Mouse (Mus musculus) hematopoietic stem cell, adult 5-6 weeks (primary cell): ENCODE measurements at regions not wholly inside any gene's neighbourhood (a gene's known extent, or its start where the extent isn't known, plus 50 kb on each side); places are given as distances from the start of the nearest gene placed in this dataset.

ENCODE experiments used
- ATAC-seq, 2 experiments: fragments of 125-278 bp in 1 of 2; replicated peaks in 1 of 2; 2 replicates each; pipeline ENCODE4 v1.8.0; 2016 to 2017; ENCODE audit warnings: inconsistent platforms in 2 of 2, mild to moderate bottlenecking in 2 of 2, moderate number of reproducible peaks in 2 of 2, low read depth in 1 of 2, moderate TSS enrichment in 1 of 2; ENCODE audit not compliant: low FRiP score in 2 of 2, poor library complexity in 2 of 2, severe bottlenecking in 2 of 2, insufficient read depth in 1 of 2, low TSS enrichment in 1 of 2

DNA sequence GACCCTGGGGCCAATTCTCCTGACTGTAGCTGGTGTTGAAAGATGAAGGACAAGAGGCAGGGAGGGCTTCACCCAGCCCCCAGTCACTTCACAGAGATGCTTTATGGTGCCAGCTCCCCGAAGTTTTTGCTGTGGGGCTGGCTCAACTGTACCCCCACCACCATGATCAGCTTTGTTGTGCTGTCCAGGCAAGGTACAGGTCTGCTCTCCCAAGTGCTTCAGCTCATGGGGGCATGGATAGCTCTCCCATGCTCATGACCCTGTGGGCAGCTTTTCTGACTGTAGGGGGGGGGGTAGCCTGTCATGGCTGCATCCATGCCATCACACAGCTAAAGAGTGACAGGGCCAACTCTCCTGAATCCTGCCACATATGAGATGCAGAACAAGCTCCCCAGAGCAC, 1072.9 kb upstream of the Cited2 start:
- no peak for ATAC-seq

GRCm38 (mm10) chr10:16652450-16652849, 1070.6 kb upstream of the Cited2 start:
- ATAC-seq = peak; percentile 95 to 98

DNA sequence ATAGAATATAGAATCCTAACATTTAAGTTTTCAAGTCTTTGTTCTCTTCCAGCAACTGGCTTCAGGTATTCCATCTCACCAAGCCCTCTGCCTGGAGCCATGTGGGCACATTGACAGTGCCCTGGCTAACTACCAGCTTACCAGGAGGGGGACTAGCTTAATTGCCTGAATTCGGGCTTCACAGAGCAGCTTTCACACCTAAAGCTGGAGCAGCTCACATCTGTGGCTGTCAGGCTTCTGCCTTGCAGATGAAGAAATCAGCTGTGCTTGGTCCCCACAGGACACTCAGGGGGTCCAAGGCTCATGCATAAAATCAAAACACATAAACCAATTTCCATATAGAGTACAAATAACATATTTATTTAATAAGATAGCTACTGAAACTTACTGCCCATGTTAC, 1058.5 kb upstream of the Cited2 start:
- ATAC-seq = no peak

DNA sequence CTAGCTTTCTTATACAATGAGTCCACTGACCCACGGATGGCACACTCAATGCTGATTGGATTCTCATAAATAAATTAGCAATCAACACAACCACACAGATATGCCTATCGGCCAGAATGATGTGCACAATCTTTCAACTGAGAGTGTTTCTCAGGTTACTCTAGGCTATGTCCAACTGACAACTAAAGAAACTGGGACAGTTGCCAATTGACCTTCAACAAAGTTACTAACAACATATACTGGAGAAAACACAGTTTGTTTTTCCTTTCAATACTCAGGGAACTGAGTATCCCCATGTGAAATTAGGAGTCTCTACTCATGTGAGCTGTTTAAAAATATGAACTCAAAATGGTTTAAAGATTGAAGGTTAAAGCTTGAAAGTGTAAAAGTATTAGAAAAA, 1052.7 kb upstream of the Cited2 start:
- ATAC-seq = no peak

GRCm38 (mm10) chr10:16681001-16681400, 1042.0 kb upstream of the Cited2 start:
- no peak for ATAC-seq

DNA sequence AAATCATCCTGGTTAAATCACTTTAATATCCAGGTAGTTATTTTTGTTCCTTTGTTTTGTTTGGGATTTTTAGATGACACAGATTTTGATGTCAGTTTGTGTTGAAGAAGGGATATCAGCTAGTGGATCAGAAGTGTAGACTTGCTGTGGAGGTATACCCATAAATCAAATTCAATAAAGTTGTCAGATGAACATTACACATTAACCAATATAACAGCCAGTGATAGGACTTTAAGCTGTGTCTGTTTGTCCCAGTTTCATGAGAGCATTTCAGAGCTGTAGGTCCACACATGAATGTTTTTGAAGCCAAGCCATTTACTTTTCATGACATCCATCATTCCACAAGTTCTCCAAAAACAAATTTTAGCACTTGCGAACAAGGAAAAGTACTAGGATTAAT, 1037.7 kb upstream of the Cited2 start:
- ATAC-seq = no peak

- no peak for ATAC-seq
These were observed 1016.0 kb upstream of the Cited2 start for GRCm38 (mm10) chr10:16706976-16707375.

GRCm38 (mm10) chr10:16713143-16713542, 1009.9 kb upstream of the Cited2 start:
- ATAC-seq = no peak

DNA sequence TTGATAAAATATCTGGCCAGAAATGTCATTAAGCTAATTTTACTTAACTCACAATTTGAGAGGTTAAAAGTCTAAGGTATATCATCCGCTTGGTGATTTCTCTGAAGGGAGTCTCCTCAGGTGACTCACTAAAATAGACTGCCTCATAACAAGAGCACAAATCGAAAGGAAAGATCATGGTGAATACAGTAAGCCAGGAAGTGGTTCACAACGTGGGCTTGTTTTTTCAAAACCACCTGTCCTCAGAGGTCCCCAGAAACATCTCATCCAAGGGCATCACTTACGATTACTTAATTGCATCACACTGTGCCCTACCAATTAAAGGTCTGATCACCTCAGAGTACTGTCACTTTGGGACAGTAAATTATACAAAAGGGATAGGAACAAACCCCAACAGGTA, 1009.0 kb upstream of the Cited2 start:
- no peak for ATAC-seq

DNA sequence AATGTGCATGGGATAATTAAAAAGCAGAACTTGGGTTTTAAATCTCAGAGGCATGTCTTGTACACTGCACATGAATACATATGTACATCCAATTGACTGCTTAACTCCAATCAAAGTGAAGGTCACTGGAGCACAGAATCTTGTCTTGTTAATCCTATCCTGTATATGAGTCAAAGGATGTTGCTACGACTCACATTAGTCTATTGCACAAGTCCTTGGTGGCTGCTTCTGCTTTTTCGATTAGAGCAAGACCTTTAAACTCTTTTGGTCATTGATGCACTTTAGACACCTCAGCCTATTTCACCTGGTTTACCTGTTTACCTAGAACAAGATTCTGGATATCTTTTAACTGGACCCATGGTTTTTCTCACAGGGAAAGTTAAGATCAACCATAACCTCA, 1008.5 kb upstream of the Cited2 start:
- ATAC-seq = no peak

- ATAC-seq = no peak
These were observed 980.8 kb upstream of the Cited2 start for GRCm38 (mm10) chr10:16742246-16742645.

DNA sequence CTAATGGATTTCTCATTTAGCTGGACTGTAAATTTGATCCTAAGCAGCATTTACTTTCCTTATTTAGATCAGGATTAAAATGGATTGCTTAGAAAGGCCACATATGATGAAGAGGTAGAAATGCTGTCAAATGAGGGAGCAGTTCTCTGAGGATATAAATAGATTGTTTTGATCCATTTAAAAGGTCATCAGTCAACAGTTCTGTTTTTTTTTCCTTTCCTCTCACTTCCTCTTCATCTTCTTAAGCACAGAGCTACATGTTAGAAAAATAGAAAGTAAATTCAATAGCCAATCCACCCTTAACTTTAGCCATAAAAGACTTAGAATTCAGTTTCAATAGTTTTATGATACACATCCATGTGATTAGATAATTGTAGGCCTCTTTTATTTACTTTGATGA, 971.5 kb upstream of the Cited2 start:
- no peak for ATAC-seq

GRCm38 (mm10) chr10:16789641-16790243, 933.3 kb upstream of the Cited2 start:
- ATAC-seq = no peak

- ATAC-seq = no peak
These were observed 919.0 kb upstream of the Cited2 start for GRCm38 (mm10) chr10:16803978-16804377.

DNA sequence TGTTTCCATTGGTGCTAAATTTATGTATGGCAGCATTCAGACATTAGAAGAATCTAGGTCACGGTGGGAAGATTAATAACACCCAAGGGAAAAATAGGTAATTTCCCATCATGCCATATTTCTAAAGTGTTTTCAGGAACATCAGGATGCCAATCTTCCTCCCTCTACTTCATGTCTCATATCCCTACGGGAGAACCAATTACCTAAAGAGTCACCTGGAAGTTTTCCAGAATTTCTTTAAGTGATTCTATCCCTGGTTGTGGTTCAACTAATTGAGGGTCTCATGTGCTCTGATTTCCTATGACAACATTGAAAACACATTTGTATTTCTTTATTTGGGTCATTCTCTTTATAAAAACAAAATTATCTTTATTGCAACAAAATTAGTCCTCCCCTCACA, 912.3 kb upstream of the Cited2 start:
- ATAC-seq = no peak

GRCm38 (mm10) chr10:16814013-16814412, 909.0 kb upstream of the Cited2 start:
- ATAC-seq = no peak

- ATAC-seq = no peak
These were observed 861.5 kb upstream of the Cited2 start for GRCm38 (mm10) chr10:16861534-16861933.

- ATAC-seq = no peak
These were observed 856.1 kb upstream of the Cited2 start for GRCm38 (mm10) chr10:16866914-16867313.

DNA sequence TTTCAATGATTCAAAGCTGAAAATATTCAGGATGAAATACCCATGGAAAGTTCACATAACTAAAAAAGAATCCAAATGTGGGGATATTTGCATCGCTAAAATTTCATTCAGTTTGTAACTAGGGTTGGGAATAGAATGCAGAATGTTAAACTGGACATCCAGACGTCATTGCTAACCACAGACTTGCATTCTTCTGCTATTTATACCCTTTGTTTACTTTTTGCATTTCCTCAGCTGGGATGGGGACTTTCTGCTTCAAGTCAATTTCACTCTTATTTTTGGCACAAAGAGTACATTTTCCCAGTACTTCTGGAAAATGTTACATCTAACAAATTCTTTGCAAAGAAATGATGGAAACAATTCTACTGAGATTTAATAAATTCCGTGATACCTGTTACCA, 848.9 kb upstream of the Cited2 start:
- ATAC-seq = no peak

GRCm38 (mm10) chr10:16878197-16878596, 844.8 kb upstream of the Cited2 start:
- no peak for ATAC-seq
